Mouse (Mus musculus) testis, adult 2 months (tissue): ENCODE measurements around the gene Faf2. TPM values are rescaled to one million over a fixed set of nuclear protein-coding genes. Genes with fewer than 3 reads are reported as not detected.
A peak's percentile ranks its signal among the peaks of the same experiment; 100 is the strongest.

ENCODE experiments used
- H3K27ac ChIP-seq: fragments of 200-500 bp; 2 replicates; pipeline ENCODE4 v1.5.1; 2012; ENCODE audit warnings: low read depth, low read length; ENCODE audit not compliant: control insufficient read depth, insufficient read depth
- H3K27me3 ChIP-seq: fragments of 200-500 bp; 2 replicates; pipeline ENCODE4 v1.6.1; 2012; ENCODE audit warnings: mild to moderate bottlenecking, low read length, moderate library complexity; ENCODE audit not compliant: control insufficient read depth, insufficient read depth
- H3K36me3 ChIP-seq: fragments of 200-500 bp; 2 replicates; pipeline ENCODE4 v1.6.1; 2012; ENCODE audit warnings: mild to moderate bottlenecking, low read length; ENCODE audit not compliant: control insufficient read depth, insufficient read depth
- H3K4me1 ChIP-seq: fragments of 200-500 bp; 2 replicates; pipeline ENCODE4 v1.6.1; 2012; ENCODE audit warnings: low read length; ENCODE audit not compliant: control insufficient read depth, insufficient read depth
- H3K4me3 ChIP-seq: fragments of 200-500 bp; 2 replicates; pipeline ENCODE4 v1.5.1; 2012; ENCODE audit warnings: low read depth, mild to moderate bottlenecking, low read length, moderate library complexity, mixed read lengths; ENCODE audit not compliant: control insufficient read depth
- CTCF ChIP-seq: fragments of 200-500 bp; IDR thresholded peaks from 2 replicates; pipeline ENCODE4 v1.5.1; 2012; ENCODE audit warnings: low read depth, mild to moderate bottlenecking, inconsistent platforms, low read length, moderate library complexity; ENCODE audit not compliant: control insufficient read depth, insufficient read depth, insufficient replicate concordance
- POLR2A ChIP-seq: fragments of 200-500 bp; IDR thresholded peaks from 2 replicates; pipeline ENCODE4 v1.6.1; 2012; ENCODE audit warnings: low read depth, mild to moderate bottlenecking, inconsistent platforms, low read length, moderate library complexity; ENCODE audit not compliant: control insufficient read depth
- polyA plus RNA-seq: library from polyadenylated mRNA; depleted of rRNA; stranded (reverse); fragments of >200 nt; gene quantifications from 2 replicates; pipeline ENCODE4 v1.2.3, GENCODE M21; 2012

The Faf2 gene
- polyA plus RNA-seq, 1 experiment, result 31.8 TPM

- Histone ChIP-seq H3K4me3 (peak overlapping the region; percentile 97), H3K27me3 (no peaks in the 10 kb centered on the region), H3K36me3 (no peaks in the 10 kb centered on the region; the same call in 1 of the 2 replicates), H3K4me1 (peaks cover 19% of the 10 kb centered on the region), H3K27ac (peak overlapping the region; percentile 92)
- TF ChIP-seq CTCF (no peak), POLR2A (peak; percentile 53)
Measured at GRCm38 (mm10) chr13:54687575-54688424, 66.2 kb downstream of the Faf2 start.

DNA sequence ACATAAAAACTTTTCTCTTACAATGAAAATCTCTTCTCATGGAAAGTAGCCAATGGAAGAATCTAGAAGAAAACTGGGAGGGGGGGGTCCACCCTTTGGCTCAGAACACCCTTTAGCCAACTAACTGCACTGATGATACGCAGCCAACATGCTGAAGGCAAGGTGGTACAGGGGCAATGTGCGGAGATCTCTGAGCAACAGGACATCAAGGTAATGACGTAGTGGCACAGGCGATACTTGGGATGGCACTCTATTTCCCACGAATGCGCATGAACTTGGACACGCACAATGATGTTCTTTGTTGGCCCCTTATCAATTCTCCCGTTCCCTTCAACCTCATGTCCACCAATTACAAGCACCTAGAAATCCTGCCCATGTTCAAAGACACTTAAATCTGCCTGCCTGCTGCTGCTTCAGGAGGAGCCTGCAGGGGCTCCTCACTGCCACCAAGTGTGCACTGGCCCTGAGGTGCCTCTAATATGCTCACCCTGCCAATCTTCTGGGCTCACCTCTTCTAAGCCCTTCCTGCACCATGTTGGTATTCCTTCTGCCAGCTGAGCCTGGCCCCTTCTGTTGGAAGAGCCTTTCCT lies 68.7 kb downstream of the Faf2 start:
- no peaks in the 10 kb centered on the region for H3K36me3 ChIP-seq
- H3K4me3 ChIP-seq, result peak overlapping the region; percentile 54
- H3K27me3 ChIP-seq, result no peaks in the 10 kb centered on the region
- H3K27ac ChIP-seq, result no peak overlapping the region
- peaks cover 24% of the 10 kb centered on the region for H3K4me1 ChIP-seq
- TF ChIP-seq CTCF (no peak), POLR2A (no peak)

GRCm38 (mm10) chr13:54691737-54692136 lies 70.2 kb downstream of the Faf2 start:
- peak overlapping the region; percentile 98; the same call in 1 of the 2 replicates for H3K4me3 ChIP-seq
- TF ChIP-seq CTCF (no peak), POLR2A (no peak)

DNA sequence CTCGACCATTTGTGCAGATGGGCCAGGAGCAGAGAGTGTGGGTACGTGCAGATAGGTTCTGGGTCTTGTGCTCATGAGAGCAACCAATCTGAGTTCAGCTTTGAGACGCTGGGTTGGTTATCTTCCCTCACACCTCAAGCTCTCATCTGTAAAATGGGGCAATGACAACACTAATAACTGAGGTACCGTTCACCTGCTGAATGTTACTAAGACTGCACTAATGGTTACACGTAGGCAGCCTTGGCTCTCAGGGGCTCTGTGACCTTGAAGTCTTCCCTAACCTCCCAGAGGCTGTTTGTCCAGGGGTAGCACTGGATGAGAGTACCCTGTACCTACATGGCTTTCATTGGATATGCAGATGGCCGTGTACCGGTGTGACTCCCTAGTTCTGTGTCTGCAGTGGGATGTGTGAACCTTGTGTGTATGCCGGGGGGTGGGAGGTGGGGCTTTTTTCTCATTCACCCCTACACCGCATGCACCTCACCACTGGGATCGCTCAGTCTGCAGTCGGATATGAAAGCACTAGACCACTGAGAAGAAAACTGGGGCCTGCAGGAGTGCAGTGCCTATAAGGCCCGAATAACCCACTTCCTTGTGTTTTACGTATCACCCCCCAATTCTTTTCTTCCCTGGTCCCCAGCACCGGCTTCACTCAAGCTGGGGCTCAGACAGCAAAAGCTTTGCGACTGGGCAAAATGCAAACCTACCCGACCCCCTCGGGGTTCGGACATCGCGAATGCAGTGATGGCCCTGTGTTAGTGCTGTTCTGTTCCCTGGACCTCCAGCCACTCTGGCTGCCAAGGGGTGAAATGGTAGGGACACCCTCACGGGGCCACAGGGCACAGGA lies 71.3 kb downstream of the Faf2 start:
- Histone ChIP-seq H3K27ac (peak overlapping the region; percentile 89), H3K4me1 (peaks cover 17% of the 10 kb centered on the region), H3K27me3 (no peaks in the 10 kb centered on the region), H3K4me3 (peak overlapping the region; percentile 98), H3K36me3 (no peaks in the 10 kb centered on the region)
- TF ChIP-seq CTCF (no peak), POLR2A (no peak)

More at GRCm38 (mm10) chr13:54691737-54692136, 70.2 kb downstream of the Faf2 start:
- Histone ChIP-seq H3K27ac (peak overlapping the region; percentile 18; the same call in 1 of the 2 replicates), H3K4me1 (peaks cover 17% of the 10 kb centered on the region), H3K27me3 (no peaks in the 10 kb centered on the region), H3K36me3 (no peaks in the 10 kb centered on the region)

GRCm38 (mm10) chr13:54693558-54694347 lies 72.2 kb downstream of the Faf2 start, which contains the start of gene Rnf44:
Gene Rnf44, minus strand, starts transcription at chr13:54693907.
- no peak for TF ChIP-seq CTCF
- TF ChIP-seq POLR2A, result peak; percentile 51; the same call in 1 of the 2 replicates

GRCm38 (mm10) chr13:54694348-54695060 lies 72.9 kb downstream of the Faf2 start:
- H3K27me3 ChIP-seq, result no peaks in the 10 kb centered on the region
- H3K4me3 ChIP-seq, result peak overlapping the region; percentile 95
- H3K27ac ChIP-seq, result peak overlapping the region; percentile 96
- peaks cover 17% of the 10 kb centered on the region for H3K4me1 ChIP-seq
- H3K36me3 ChIP-seq, result no peaks in the 10 kb centered on the region
- TF ChIP-seq POLR2A (no peak; the same call in 1 of the 2 replicates), CTCF (no peak)

More at GRCm38 (mm10) chr13:54693558-54694347, 72.2 kb downstream of the Faf2 start, which contains the start of gene Rnf44:
- Histone ChIP-seq H3K4me3 (peak within 1 kb of the TSS; percentile 98), H3K27ac (peak within 1 kb of the TSS; percentile 96), H3K27me3 (no peaks in the 10 kb centered on the region), H3K4me1 (peaks cover 17% of the 10 kb centered on the region), H3K36me3 (no peaks in the 10 kb centered on the region)
